Mouse (Mus musculus) lung, adult 2 months (tissue): ENCODE data around the gene Cdh23. TPM values are rescaled to one million over a fixed set of nuclear protein-coding genes. Genes with fewer than 3 reads are reported as not detected.

Experiments
- DNase-seq: peaks from one replicate; pipeline ENCODE4 v3.0.0; 2022
- H3K4me1 ChIP-seq: fragments of 200-500 bp; 2 replicates; pipeline ENCODE4 v1.6.1; 2011; ENCODE audit warnings: low read length; ENCODE audit not compliant: control insufficient read depth, insufficient read depth
- H3K4me3 ChIP-seq: fragments of 200-500 bp; replicated peaks from 2 replicates; pipeline ENCODE3; 2011; ENCODE audit warnings: low read depth, mild to moderate bottlenecking, control low read depth, low read length; ENCODE audit errors: extremely low read depth
- CTCF ChIP-seq: fragments of 200-500 bp; IDR thresholded peaks from 2 replicates; pipeline ENCODE4 v1.5.1; 2011; ENCODE audit warnings: mild to moderate bottlenecking, low read length, control low read depth; ENCODE audit not compliant: insufficient read depth
- POLR2A ChIP-seq: fragments of 200-500 bp; IDR thresholded peaks from 2 replicates; pipeline ENCODE4 v1.6.1; 2011; ENCODE audit warnings: low read depth, mild to moderate bottlenecking, control low read depth, low read length, borderline replicate concordance; ENCODE audit errors: extremely low read depth
- WGBS: fragments of 180-500 bp; shearing (Covaris S2); methylation state at CpG from one replicate; pipeline ENCODE4 v1.1.7; 2018; 5-methylcytosine and 5-hydroxymethylcytosine counted together
- polyA plus RNA-seq: library from polyadenylated mRNA; depleted of rRNA; stranded (reverse); fragments of >200 nt; gene quantifications from 2 replicates; pipeline ENCODE4 v1.2.3, GENCODE M21; 2012; rRNA removed

Gene Cdh23
- polyA plus RNA-seq, 1 experiment: 0.78 TPM

- no peak overlapping the region for H3K4me3 ChIP-seq
- H3K4me1 ChIP-seq: peaks cover 5% of the 10 kb centered on the region
- TF ChIP-seq POLR2A (no peak), CTCF (no peak)
- 88% methylated on average over 8 of the region's 8 CpGs for WGBS
- DNase-seq: no peak
These were observed 429.4 kb downstream of the Cdh23 start for GRCm38 (mm10) chr10:60266842-60267401.

GRCm38 (mm10) chr10:60265252-60265651 is 431.0 kb downstream of the Cdh23 start:
- no peak for TF ChIP-seq POLR2A
- no peak for TF ChIP-seq CTCF
- no peak overlapping the region for H3K4me3 ChIP-seq
- no peak for DNase-seq
- peaks cover 5% of the 10 kb centered on the region for H3K4me1 ChIP-seq
- WGBS: 69% methylated on average over 10 of the region's 10 CpGs

GRCm38 (mm10) chr10:60263351-60263750 is 432.9 kb downstream of the Cdh23 start:
- no peak overlapping the region for H3K4me3 ChIP-seq
- 84% methylated on average over 7 of the region's 7 CpGs for WGBS
- no peak for TF ChIP-seq POLR2A
- peaks cover 5% of the 10 kb centered on the region for H3K4me1 ChIP-seq
- no peak for DNase-seq

- no peak overlapping the region for H3K4me3 ChIP-seq
- 14% methylated on average over 3 of the region's 3 CpGs for WGBS
- H3K4me1 ChIP-seq: peaks cover 5% of the 10 kb centered on the region
- TF ChIP-seq CTCF: no peak
- TF ChIP-seq POLR2A: no peak
- DNase-seq: peak; percentile 71
These were observed 433.9 kb downstream of the Cdh23 start for GRCm38 (mm10) chr10:60262386-60262785.

GRCm38 (mm10) chr10:60261530-60261929 is 434.8 kb downstream of the Cdh23 start:
- 65% methylated on average over 5 of the region's 5 CpGs for WGBS
- no peak for DNase-seq
- Histone ChIP-seq H3K4me3 (no peak overlapping the region), H3K4me1 (peaks cover 5% of the 10 kb centered on the region)
- TF ChIP-seq CTCF (no peak), POLR2A (no peak)

- Histone ChIP-seq H3K4me1 (peaks cover 5% of the 10 kb centered on the region), H3K4me3 (no peak overlapping the region)
- WGBS: 78% methylated on average over 5 of the region's 5 CpGs
- no peak for DNase-seq
- no peak for TF ChIP-seq POLR2A
- no peak for TF ChIP-seq CTCF
These were observed 435.6 kb downstream of the Cdh23 start for GRCm38 (mm10) chr10:60260557-60261294.

GRCm38 (mm10) chr10:60257261-60257825 is 438.9 kb downstream of the Cdh23 start:
- Histone ChIP-seq H3K4me3 (no peak overlapping the region), H3K4me1 (peaks cover 2% of the 10 kb centered on the region)
- WGBS: 69% methylated on average over 16 of the region's 16 CpGs
- TF ChIP-seq CTCF: no peak
- TF ChIP-seq POLR2A: no peak
- no peak for DNase-seq

GRCm38 (mm10) chr10:60256088-60256487 is 440.2 kb downstream of the Cdh23 start:
- Histone ChIP-seq H3K4me1 (no peaks in the 10 kb centered on the region), H3K4me3 (no peak overlapping the region)
- no peak for TF ChIP-seq CTCF
- TF ChIP-seq POLR2A: no peak
- DNase-seq: no peak
- WGBS: 81% methylated on average over 6 of the region's 6 CpGs

Other genes with a start within 250 kb of the Cdh23 start
- 8.0 and 10.0 TPM in 2 replicates for gene Slc29a3, start 56.3 kb upstream of the Cdh23 start, polyA plus RNA-seq
- 13.4 and 16.8 TPM in 2 replicates for gene Unc5b, start 135.1 kb upstream of the Cdh23 start, polyA plus RNA-seq